Mouse (Mus musculus) CH12.LX (cell line): ENCODE results near the gene Car15. TPM values are rescaled to one million over a fixed set of nuclear protein-coding genes. Genes with fewer than 3 reads are reported as not detected.

Experiments
- DNase-seq: peaks from one replicate; pipeline ENCODE4 v3.0.0-alpha.2; 2013; ENCODE audit errors: extremely low read depth
- H3K27ac ChIP-seq: 2 replicates; pipeline ENCODE4 v1.5.1; 2012; ENCODE audit warnings: low read depth, mild to moderate bottlenecking, control low read depth, moderate library complexity; ENCODE audit not compliant: insufficient read depth
- H3K27me3 ChIP-seq: replicated peaks from 2 replicates; pipeline ENCODE3; 2012; ENCODE audit warnings: inconsistent platforms
- H3K36me3 ChIP-seq, 2 experiments: replicated peaks in 1 of 2; 2 replicates each; pipeline versions ENCODE3 to v1.6.1; 2012; ENCODE audit warnings: inconsistent platforms in 1 of 2, low read length in 1 of 2, mild to moderate bottlenecking in 1 of 2, mixed read lengths in 1 of 2, moderate library complexity in 1 of 2; ENCODE audit not compliant: control insufficient read depth in 1 of 2, insufficient read depth in 1 of 2
- H3K4me1 ChIP-seq, 2 experiments: 2 replicates each; pipeline ENCODE4 v1.6.1; 2012; ENCODE audit warnings: inconsistent platforms in 1 of 2, moderate library complexity in 1 of 2; ENCODE audit not compliant: insufficient read depth in 2 of 2, control insufficient read depth in 1 of 2
- H3K4me2 ChIP-seq: 2 replicates; pipeline ENCODE4 v1.6.1; 2012; ENCODE audit warnings: low read depth, mild to moderate bottlenecking, control low read depth; ENCODE audit not compliant: poor library complexity, insufficient read depth, severe bottlenecking
- H3K4me3 ChIP-seq, 3 experiments: fragments of 150-350 bp in 1 of 3; sonication (generic) in 1 of 3; replicated peaks in 1 of 3; 2 replicates each; pipeline versions ENCODE3 to v1.5.1; 2011 to 2012; ENCODE audit warnings: low read depth in 2 of 3, low read length in 2 of 3, mild to moderate bottlenecking in 2 of 3, moderate library complexity in 2 of 3, control low read depth in 1 of 3, improper control_type of control experiment in 1 of 3, inconsistent platforms in 1 of 3, mixed read lengths in 1 of 3; ENCODE audit not compliant: poor library complexity in 1 of 3
- H3K79me2 ChIP-seq: replicated peaks from 2 replicates; pipeline ENCODE4 v1.6.1; 2012; ENCODE audit warnings: mild to moderate bottlenecking, moderate library complexity; ENCODE audit not compliant: control insufficient read depth, poor library complexity, insufficient read depth, severe bottlenecking; ENCODE audit errors: extremely low read depth
- H3K9ac ChIP-seq: 2 replicates; pipeline ENCODE4 v1.6.1; 2012; ENCODE audit warnings: low read depth, mild to moderate bottlenecking, control low read depth, moderate library complexity; ENCODE audit not compliant: insufficient read depth
- H3K9me3 ChIP-seq: replicated peaks from 2 replicates; pipeline ENCODE3; 2012; ENCODE audit warnings: low read length, inconsistent platforms, mixed read lengths
- CHD1 ChIP-seq: IDR thresholded peaks from 2 replicates; pipeline ENCODE4 v1.6.1; 2012; ENCODE audit warnings: low read depth, low read length, improper control_type of control experiment, inconsistent platforms
- KAT2A ChIP-seq: IDR thresholded peaks from 2 replicates; pipeline ENCODE4 v1.6.1; 2012; ENCODE audit warnings: low read length, improper control_type of control experiment, inconsistent platforms; ENCODE audit not compliant: insufficient replicate concordance
- MAFK ChIP-seq: IDR thresholded peaks from 2 replicates; pipeline ENCODE4 v1.6.1; 2011; ENCODE audit warnings: low read length, improper control_type of control experiment; ENCODE audit not compliant: insufficient replicate concordance
- MAZ ChIP-seq: IDR thresholded peaks from 2 replicates; pipeline ENCODE4 v1.6.1; 2012; ENCODE audit warnings: low read depth, mild to moderate bottlenecking, inconsistent platforms, low read length, improper control_type of control experiment, moderate library complexity
- RCOR1 ChIP-seq: conservative IDR thresholded peaks from 2 replicates; pipeline ENCODE4 v1.6.1; 2012; ENCODE audit warnings: low read depth, mild to moderate bottlenecking, inconsistent platforms, low read length, improper control_type of control experiment
- TCF12 ChIP-seq: IDR thresholded peaks from 2 replicates; pipeline ENCODE4 v1.6.1; 2014; ENCODE audit warnings: low read depth, mild to moderate bottlenecking, inconsistent platforms, low read length, improper control_type of control experiment
- USF1 ChIP-seq: IDR thresholded peaks from 2 replicates; pipeline ENCODE4 v1.6.1; 2014; ENCODE audit warnings: low read depth, mild to moderate bottlenecking, inconsistent platforms, low read length, improper control_type of control experiment
- dilution Hi-C: fragments of 300-500 bp; cut with MboI; formaldehyde crosslinking; loops from 2 replicates; pipeline ENCODE4 v1.14.3; 2020; ENCODE audit warnings: low sequenced_read_pairs; ENCODE audit not compliant: extremely low pct_unique_long_range_greater_than_20kb, extremely low pct_ligation_motif_present
- in situ Hi-C: fragments of 300-500 bp; cut with MboI; formaldehyde crosslinking; loops from 3 replicates; pipeline ENCODE4 v1.14.3; 2019; ENCODE audit warnings: low sequenced_read_pairs, low pct_ligation_motif_present, low pct_unique_long_range_greater_than_20kb, mixed read lengths
- polyA plus RNA-seq: library from polyadenylated mRNA; unstranded; fragments of >175 nt; gene quantifications from 2 replicates; pipeline ENCODE4 v1.2.1, GENCODE M21; 2012; ENCODE audit warnings: low read depth; ENCODE audit not compliant: insufficient read length
- total RNA-seq, 2 experiments: library from RNA; depleted of rRNA; stranded (reverse); fragments of 300-350 nt in 1 of 2; fragments of >200 nt in 1 of 2; gene quantifications; 2 replicates each; pipeline ENCODE4 v1.2.3; 2012 to 2014

Car15 gene
- total and polyA plus RNA-seq, 3 experiments = 1.5 to 3.9 (median 1.6) TPM

DNA sequence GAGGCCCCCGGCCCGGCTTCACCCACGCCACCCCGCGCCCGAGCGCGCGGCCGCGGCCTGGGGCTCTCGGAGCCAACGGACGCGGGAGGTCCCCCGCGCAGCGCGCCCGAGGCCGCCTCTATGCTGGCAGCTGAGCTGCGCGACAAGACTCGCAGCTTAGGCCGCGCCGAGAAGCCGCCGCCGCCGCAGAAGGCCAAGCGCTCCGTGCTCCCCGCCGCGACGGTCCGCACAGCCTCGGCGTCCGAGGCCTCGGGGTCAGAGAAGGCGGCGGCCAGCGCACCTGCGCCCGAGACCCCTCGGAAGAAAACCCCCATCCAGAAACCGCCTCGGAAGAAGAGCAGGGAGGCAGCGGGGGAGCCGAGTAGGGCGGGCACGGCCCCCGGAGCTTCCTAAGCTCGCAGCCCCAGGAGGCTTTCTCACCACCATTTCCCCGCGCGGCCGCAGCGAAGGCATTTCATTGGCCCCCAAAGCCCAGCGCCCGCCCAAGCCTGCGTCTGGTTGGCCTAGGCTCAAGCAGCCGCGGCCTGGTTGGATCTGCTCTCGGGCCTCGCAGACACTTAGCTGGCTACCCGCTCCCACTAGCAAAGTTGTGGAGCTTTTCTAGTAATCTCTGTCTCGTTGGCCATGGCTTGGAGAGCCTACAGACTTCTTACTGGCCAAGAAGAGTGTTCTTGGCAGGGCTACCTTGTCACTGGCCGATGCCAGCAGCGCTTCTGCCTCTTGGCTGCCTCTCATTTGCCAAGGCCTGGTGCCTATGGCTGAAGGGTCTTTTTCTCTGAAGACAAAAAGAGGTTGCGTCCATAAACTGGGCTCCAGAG is 30.8 kb downstream of the Car15 start:
- DNase-seq = no peak
- Histone ChIP-seq H3K4me3 (no peak overlapping the region), H3K4me2 (no peak overlapping the region), H3K79me2 (no peaks in the 10 kb centered on the region), H3K36me3 (no peaks in the 10 kb centered on the region), H3K27me3 (peaks cover 43% of the 10 kb centered on the region), H3K9me3 (peaks cover 16% of the 10 kb centered on the region), H3K4me1 (no peaks in the 10 kb centered on the region), H3K27ac (no peak overlapping the region), H3K9ac (no peak overlapping the region)
- in situ Hi-C loops (no loop called here), dilution Hi-C loops (no loop called here)
- TF ChIP-seq TCF12 (no peak), CHD1 (no peak)
- TF ChIP-seq, all 38 proteins: peak for 0

DNA sequence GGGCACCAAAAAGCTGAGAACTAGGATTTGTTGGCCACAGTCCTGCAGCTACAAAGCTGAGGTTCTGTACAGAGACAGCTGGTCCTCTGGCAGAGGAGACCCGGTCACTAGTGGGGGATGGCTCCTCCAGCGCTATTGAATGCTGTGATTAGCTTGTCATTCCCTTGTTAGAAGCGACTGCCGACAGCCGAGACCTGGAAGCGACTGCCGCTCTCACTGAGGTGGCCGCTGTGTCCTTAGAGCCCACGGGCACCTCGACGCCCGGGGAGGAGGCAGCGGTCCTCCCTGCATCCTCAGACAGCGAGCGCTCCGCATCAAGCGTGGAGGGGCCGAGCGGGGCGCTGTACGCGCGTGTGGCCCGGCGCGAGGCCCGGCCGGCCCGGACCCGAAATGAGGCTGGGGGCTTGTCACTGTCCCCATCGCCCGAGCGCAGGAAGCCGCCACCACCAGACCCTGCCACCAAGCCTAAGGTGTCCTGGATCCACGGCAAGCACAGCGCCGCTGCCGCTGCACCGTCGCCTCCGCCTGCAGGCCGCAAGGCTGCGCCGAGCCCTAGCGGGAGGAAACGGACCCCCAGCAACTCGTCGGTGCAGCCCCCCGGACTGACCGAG is 31.5 kb downstream of the Car15 start:
- no peak overlapping the region for H3K4me3 ChIP-seq
- peaks cover 48% of the 10 kb centered on the region for H3K27me3 ChIP-seq
- dilution Hi-C loops (no loop called here), in situ Hi-C loops (no loop called here)
- no peak for DNase-seq
- H3K9ac ChIP-seq = no peak overlapping the region
- peaks cover 16% of the 10 kb centered on the region for H3K9me3 ChIP-seq
- TF ChIP-seq USF1 (no peak), MAFK (no peak), TCF12 (0 out of 2 replicates have a peak, but pooled peaks have one; percentile 22), RCOR1 (no peak)
- no peak overlapping the region for H3K27ac ChIP-seq
- no peaks in the 10 kb centered on the region for H3K36me3 ChIP-seq
- no peak overlapping the region for H3K4me2 ChIP-seq
- H3K4me1 ChIP-seq = no peaks in the 10 kb centered on the region
- H3K79me2 ChIP-seq = no peaks in the 10 kb centered on the region

DNA sequence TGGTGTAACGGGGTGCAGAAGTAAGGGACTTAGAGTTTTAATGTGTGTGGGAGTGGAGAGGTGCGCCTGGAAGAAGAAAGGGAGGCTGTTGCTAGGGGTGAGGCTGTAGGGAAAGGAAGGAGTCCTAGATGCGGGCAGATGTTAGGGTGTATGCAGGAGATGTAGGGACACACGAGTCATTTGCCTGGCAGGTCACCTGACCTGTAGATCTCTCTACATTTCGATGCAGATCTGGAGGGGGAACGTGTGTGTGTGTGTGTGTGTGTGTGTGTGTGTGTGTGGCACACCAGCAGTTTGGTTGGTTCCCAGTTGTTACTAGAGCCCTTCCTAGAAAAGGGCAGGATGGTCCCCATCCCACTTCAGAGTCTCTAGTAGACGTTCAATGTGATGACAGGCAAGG is 33.2 kb downstream of the Car15 start:
- Histone ChIP-seq H3K4me2 (no peak overlapping the region), H3K27ac (no peak overlapping the region), H3K79me2 (no peaks in the 10 kb centered on the region), H3K36me3 (no peaks in the 10 kb centered on the region), H3K4me1 (no peaks in the 10 kb centered on the region), H3K27me3 (peaks cover 47% of the 10 kb centered on the region), H3K9me3 (peaks cover 16% of the 10 kb centered on the region), H3K9ac (no peak overlapping the region)
- in situ Hi-C loops (no loop called here), dilution Hi-C loops (no loop called here)
- DNase-seq = no peak
- TF ChIP-seq KAT2A (no peak), MAZ (no peak)
- TF ChIP-seq, all 38 proteins: peak for 0
- H3K4me3 ChIP-seq = no peak overlapping the region
